ENCODE assay signal across 9 mouse cellular contexts in genomic region chr3:134828492-134828874, GRCm38 (mm10). TPM values are rescaled to one million over a fixed set of nuclear protein-coding genes. Genes with fewer than 3 reads are reported as not detected.
DNase-seq lines count a peak whose midpoint lies in the region; ATAC-seq lines count a peak whose summit lies in the region.
"Had no signal": no experiment of that assay in that cellular context is flagged by ENCODE, and none has a peak within 500 bp of the region (broad histone marks: within the 10 kb centered on the region; RNA-seq: fewer than 3 reads in every experiment).

No protein-coding gene starts in this region.

- H3K27me3 ChIP-seq in kidney, embryonic 16.5 days (ENCODE audit: insufficient read depth, low read length), result 0 out of 2 replicates have a peak, but pooled peaks cover 3% of the 10 kb centered on the region
- peaks cover 29% of the 10 kb centered on the region for H3K27me3 ChIP-seq in forebrain, embryonic 10.5 days (ENCODE audit: poor library complexity, severe bottlenecking)
- H3K27me3 ChIP-seq in intestine, embryonic 16.5 days (replicated peaks; ENCODE audit: control insufficient read depth, insufficient read depth, low read length), result peaks cover 9% of the 10 kb centered on the region; the same call in 1 of the 2 replicates
- 0 out of 2 replicates have a peak, but pooled peaks cover 12% of the 10 kb centered on the region for H3K27me3 ChIP-seq in neural tube, embryonic 12.5 days (replicated peaks)

- H3K4me1 ChIP-seq in kidney, embryonic 16.5 days (ENCODE audit: insufficient read depth, low read length), result no peaks in the 10 kb centered on the region
- peaks cover 12% of the 10 kb centered on the region for H3K4me1 ChIP-seq in forebrain, embryonic 10.5 days
- H3K4me1 ChIP-seq in intestine, embryonic 16.5 days (ENCODE audit: control insufficient read depth, insufficient read depth, low read length), result peaks cover 6% of the 10 kb centered on the region; the same call in 1 of the 2 replicates
- H3K4me1 ChIP-seq in neural tube, embryonic 12.5 days, result peaks cover 5% of the 10 kb centered on the region; the same call in 1 of the 2 replicates

- ATAC-seq in kidney, embryonic 16.5 days (ENCODE audit: low FRiP score, low TSS enrichment), result no peak
- no peak for ATAC-seq in intestine, embryonic 16.5 days
- ATAC-seq in neural tube, embryonic 12.5 days (ENCODE audit: low FRiP score, low read depth), result no peak

- no peak overlapping the region for H3K27ac ChIP-seq in kidney, embryonic 16.5 days (ENCODE audit: low read length)
- H3K27ac ChIP-seq in forebrain, embryonic 10.5 days, result 0 out of 2 replicates have a peak overlapping the region, but pooled peaks have one; percentile 58
- no peak overlapping the region for H3K27ac ChIP-seq in intestine, embryonic 16.5 days (ENCODE audit: low read length)
- H3K27ac ChIP-seq in neural tube, embryonic 12.5 days, result no peak overlapping the region
- H3K27ac ChIP-seq: liver, embryonic 14.5 days had no signal

- WGBS in kidney, embryonic 16.5 days, result 48% methylated on average over 6 of the region's 6 CpGs
- 58% methylated on average over 6 of the region's 6 CpGs for WGBS in forebrain, embryonic 10.5 days
- 45% methylated on average over 6 of the region's 6 CpGs for WGBS in intestine, embryonic 16.5 days
- 61% methylated on average over 6 of the region's 6 CpGs for WGBS in neural tube, embryonic 12.5 days

- H3K4me2 ChIP-seq in kidney, embryonic 16.5 days (replicated peaks; ENCODE audit: low read depth, low read length), result peak overlapping the region; percentile 86
- peak overlapping the region; percentile 92 for H3K4me2 ChIP-seq in intestine, embryonic 16.5 days (ENCODE audit: low read depth, low read length)
- H3K4me2 ChIP-seq in neural tube, embryonic 12.5 days (replicated peaks), result peak overlapping the region; percentile 96

- peak overlapping the region; percentile 51 for H3K4me3 ChIP-seq in kidney, embryonic 16.5 days (ENCODE audit: low read length)
- H3K4me3 ChIP-seq in forebrain, embryonic 10.5 days, result peak overlapping the region; percentile 58
- H3K4me3 ChIP-seq in intestine, embryonic 16.5 days (ENCODE audit: low read length), result peak overlapping the region; percentile 49
- peak overlapping the region; percentile 41 for H3K4me3 ChIP-seq in neural tube, embryonic 12.5 days

- H3K9ac ChIP-seq in kidney, embryonic 16.5 days (replicated peaks; ENCODE audit: low read length), result no peak overlapping the region
- no peak overlapping the region for H3K9ac ChIP-seq in intestine, embryonic 16.5 days (ENCODE audit: low read depth, low read length)
- H3K9ac ChIP-seq in neural tube, embryonic 12.5 days, result no peak overlapping the region
- H3K9ac ChIP-seq: liver, embryonic 14.5 days had no signal

- DNase-seq in kidney, adult 8-10 months, result no peak
- DNase-seq in forebrain, embryonic 10.5 days (ENCODE audit: extremely low spot score, low spot score), result no peak
- DNase-seq in thymus, postnatal 10 days (ENCODE audit: low spot score in 2 of 2), result no peak
- no peak for DNase-seq in urinary bladder, postnatal 25 days (ENCODE audit: low spot score)
- DNase-seq in right cerebral cortex, postnatal 36 days (ENCODE audit: low spot score in 2 of 2), result no peak

- no peaks in the 10 kb centered on the region for H3K9me3 ChIP-seq in kidney, embryonic 16.5 days (ENCODE audit: low read length)
- H3K9me3 ChIP-seq in forebrain, embryonic 10.5 days, result no peaks in the 10 kb centered on the region
- no peaks in the 10 kb centered on the region for H3K9me3 ChIP-seq in intestine, embryonic 16.5 days (ENCODE audit: control insufficient read depth, low read length)
- H3K9me3 ChIP-seq in neural tube, embryonic 12.5 days, result no peaks in the 10 kb centered on the region

- H3K36me3 ChIP-seq in kidney, embryonic 16.5 days (ENCODE audit: insufficient read depth, low read length), result no peaks in the 10 kb centered on the region
- no peaks in the 10 kb centered on the region for H3K36me3 ChIP-seq in forebrain, embryonic 10.5 days (replicated peaks)
- H3K36me3 ChIP-seq in intestine, embryonic 16.5 days (ENCODE audit: control insufficient read depth, insufficient read depth, low read length), result no peaks in the 10 kb centered on the region
- H3K36me3 ChIP-seq in neural tube, embryonic 12.5 days, result no peaks in the 10 kb centered on the region

RNA-seq across cellular contexts. Expression of gene Tacr3, which starts 0.3 kb away (rescaled TPM):
- polyA plus RNA-seq in kidney, embryonic 16.5 days (2015; fragmentation: Nextera tagmentation; extraction: Ambion mirVana), result 1.5 and 2.3 TPM in 2 replicates
- polyA plus RNA-seq in forebrain, embryonic 10.5 days (2016; fragmentation: Nextera tagmentation; extraction: Ambion mirVana), result 0.32 and 0.42 TPM in 2 replicates
- polyA plus RNA-seq in intestine, embryonic 16.5 days (2015; fragmentation: Nextera tagmentation; extraction: Ambion mirVana), result 0.33 TPM in 2 replicates
- 0.72 and 0.99 TPM in 2 replicates for polyA plus RNA-seq in neural tube, embryonic 12.5 days (2016; fragmentation: Nextera tagmentation; extraction: Ambion mirVana)
